Mouse (Mus musculus): ENCODE data around the gene Cybc1.

The Cybc1 gene

DNA sequence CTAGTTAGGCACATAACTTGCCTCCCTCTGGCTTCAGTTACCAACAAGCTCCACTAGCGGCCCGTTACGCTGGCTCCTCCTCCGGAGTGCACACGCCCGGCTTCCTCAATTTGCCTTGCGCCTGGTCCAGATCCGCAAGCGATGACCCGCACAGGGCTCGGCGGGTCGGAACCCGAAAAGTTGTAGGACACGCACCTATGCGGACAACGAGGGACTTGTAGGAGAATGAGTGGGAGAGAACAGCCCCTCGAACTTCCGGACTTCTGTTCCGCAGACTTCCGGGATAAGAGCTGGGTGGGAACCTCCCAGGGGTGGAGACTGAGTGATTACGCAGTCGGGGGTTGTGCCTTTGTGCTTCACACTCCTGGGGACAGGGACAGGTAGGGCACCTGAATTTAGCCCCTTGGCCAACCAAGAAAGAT lies at the start of gene Cybc1:
Cybc1 (minus strand) TSS at position 305 of the 422 bp plus-strand sequence.
- DNase-seq (ENCODE audit: low read depth, low spot score) = peak; percentile 90

DNA sequence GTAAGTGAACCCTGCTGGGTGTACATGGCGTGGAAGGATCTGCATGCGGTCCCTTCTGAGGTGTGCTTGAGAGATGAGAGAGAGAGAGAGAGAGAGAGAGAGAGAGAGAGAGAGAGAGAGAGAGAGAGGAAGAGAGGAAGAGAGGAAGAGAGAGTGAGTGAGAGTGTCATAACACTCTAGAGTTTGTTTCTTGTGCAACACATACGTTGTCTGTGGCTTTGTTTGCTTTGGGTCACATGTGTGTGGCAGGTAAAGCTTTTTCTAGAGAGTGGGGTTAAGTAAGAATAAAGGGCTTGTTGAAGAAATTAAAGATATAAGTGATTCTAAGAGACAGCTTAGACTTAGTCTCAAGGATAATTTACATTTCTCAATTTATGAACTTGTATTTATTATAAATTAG lies 48.9 kb upstream of the Cybc1 start:
- DNase-seq (ENCODE audit: low read depth, low spot score) = no peak

DNA sequence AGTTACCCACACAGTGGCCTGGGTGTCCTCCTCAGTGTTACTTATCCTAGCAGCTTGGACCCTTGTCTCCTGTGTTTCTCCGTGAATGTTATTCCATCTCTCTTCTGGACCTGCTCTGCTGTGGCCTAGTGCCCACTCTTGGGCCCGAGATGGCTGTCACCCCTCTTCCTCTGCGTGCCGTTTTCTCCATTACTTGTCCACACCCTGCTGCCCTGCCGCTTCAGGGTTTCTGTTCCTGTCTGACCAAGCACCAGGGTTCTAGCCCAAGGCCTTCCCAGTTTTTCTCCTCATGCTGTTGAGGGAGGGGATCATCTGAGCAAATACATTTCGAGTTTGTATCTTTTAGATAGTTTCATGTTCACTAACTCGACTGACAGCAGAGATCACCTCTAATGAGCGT lies 48.4 kb upstream of the Cybc1 start:
- no peak for DNase-seq (ENCODE audit: low read depth, low spot score)

DNA sequence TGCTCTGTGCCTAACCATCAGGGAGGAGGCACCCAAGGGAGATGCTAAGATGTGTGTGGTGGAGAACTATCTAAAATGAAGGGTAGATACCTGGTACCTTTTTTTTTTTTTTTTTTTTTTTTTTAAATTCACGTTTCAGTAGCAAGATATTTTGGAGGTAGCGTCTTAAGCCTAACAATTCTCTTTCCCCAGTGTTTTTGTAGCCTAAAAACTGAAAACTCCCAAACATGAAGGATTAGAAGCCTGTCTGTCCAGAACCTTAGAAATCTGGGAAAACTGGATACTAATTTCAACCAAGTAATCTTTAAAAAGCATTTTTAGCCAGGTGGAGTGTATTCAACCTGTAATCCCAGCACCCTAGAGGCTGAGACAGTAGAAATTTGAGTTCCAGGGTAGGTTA lies 32.0 kb upstream of the Cybc1 start:
- DNase-seq (ENCODE audit: low read depth, low spot score) = no peak

DNA sequence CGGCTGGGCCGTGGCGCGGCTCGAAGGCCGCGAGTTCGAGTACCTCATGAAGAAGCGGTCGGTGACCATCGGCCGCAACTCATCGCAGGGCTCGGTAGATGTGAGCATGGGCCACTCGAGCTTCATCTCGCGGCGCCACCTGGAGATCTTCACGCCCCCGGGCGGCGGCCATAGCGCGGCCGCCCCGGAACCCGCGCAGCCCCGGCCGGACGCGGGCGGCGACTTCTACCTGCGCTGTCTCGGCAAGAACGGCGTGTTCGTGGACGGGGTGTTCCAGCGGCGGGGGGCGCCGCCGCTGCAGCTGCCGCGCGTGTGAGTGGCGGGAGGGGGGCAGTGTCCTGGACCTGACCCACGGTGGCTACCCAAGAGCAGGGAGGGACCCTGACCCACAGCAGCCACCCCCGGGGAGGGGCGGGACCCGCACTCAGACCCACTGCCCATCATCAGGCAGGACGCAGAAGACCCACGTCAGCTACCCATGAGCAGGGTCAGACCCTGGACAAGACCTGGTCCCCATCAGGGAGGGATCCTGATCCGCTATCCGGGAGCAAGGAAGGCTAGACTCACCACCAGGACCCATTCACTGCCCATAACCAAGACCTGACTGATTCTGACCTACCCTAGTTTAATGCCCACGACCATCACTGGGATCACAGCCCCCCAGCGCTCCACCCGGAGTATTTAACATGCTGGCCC lies 31.2 kb upstream of the Cybc1 start:
- DNase-seq (ENCODE audit: low read depth, low spot score) = peak; percentile 32

DNA sequence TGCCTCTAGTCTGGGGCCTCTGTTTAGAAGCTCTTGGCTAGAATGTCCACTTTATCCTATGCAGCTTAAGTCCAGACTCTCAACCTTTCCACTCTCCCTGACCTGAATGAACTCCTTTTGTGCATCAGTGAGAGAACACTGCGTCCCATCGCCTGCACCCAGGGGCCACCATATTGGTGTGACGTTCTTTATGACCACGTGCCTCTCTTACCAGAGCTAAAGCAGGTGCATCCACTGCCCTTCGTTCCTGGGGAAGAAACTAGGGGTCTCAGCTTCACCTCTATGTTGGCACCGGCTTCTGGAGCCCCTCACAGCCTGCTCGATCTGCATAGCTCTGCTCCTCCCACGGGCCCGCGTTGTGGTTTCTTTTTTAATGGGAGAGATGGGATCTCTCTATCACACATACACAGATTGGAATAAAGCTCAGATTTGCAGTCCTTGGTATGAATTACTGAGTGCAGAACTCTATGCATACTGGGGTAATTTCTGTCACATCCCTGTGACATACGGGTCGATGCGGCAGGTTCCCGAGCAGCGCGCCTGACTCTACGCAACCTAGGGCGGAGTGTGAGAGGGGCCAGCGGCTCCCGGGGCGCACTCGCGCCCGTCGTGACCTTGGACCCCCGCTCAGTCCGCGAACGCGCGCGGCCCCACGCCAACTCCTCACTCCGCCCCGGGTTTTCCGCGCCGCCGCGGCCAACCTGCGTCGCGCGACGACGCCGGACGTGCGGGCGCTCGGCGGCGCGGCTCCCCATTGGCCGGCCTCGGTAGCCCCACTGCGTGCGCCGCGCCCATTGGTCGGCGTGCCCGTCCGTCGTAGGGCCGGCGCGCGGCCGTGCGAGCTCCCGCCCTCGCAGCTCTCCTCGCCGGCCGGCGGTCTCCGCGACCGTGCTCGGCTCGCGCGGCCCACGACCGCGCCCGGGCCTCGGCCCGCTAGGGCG lies 30.3 kb upstream of the Cybc1 start, which contains the start of gene Foxk2:
Foxk2 (plus strand) TSS at position 831 of the 941 bp plus-strand sequence.
- peak; percentile 94 for DNase-seq (ENCODE audit: low read depth, low spot score)

DNA sequence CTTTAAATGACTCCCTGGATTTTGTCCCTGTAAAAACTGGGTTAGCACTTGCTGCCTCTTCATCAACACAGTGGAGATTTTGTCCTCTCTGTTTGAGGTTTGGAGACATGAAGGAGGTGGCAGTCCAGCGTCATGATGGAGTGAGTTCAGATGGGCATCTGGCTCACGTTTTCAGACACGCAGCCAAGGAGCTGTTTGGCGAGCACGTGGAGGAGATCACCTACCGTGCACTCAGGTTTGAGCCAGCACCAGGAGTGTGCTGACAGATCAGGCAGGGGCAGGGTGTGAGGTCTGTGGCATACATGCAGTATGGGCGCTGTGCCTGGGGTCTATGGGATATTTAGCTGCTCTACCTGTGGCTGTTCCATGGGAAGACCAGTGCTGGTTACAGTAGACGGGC lies 21.1 kb upstream of the Cybc1 start:
- no peak for DNase-seq (ENCODE audit: low read depth, low spot score)

DNA sequence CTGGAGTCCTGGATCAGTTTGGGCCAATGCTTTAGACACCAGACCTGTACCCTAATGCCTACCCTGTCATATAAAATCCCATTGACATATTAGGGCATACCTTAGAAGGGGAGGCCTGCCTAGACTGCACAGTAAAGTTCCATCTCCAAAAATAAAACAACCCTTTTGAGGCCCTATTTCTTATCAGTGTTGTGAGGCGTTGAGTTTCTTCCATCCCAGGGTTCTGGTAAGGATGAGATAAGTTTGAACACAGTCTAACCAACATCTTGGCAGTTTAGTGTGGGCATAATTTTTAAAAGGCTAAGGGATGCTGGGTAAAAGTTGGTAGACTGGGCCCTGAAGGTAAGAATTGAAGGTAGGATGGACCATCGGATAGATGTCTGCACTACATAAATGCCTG lies 10.5 kb upstream of the Cybc1 start:
- DNase-seq (ENCODE audit: low read depth, low spot score) = no peak

DNA sequence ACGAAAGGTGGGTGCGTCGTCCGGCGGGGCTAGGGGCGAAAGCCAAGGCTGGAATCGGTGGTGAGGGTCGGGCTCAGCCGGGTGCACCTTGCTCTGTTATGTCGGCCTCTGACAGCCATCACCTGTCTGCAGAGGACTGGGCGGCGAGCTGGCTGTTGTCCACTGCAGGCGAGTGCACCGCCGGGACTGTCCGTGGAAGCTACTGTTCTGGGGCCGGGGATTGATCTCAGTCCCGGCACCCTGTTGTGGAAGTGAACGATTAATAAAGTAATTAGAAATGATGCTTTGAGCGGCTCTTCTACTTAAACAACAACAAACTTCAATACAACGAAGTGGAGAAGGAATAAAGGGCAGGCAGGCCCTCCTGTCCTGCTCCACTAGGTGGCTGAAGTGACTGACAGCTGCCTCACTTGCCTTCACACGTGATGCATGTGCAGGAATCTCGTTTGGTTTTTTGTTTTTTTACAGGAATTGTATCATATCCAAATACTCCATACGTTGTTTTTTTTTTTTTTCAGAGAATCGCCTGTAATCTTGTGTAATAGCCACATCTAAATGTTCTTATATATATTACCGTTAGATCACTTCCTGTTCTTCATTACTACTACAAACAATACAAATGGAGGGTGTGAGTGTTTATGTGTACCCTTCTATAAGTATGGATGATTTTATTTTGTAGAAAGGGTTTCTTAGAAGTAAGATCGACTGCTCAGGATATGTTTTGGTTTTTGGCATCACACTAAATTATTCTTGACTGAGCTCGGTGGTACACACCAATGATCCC lies 8.4 kb upstream of the Cybc1 start:
- DNase-seq (ENCODE audit: low read depth, low spot score) = peak; percentile 52

DNA sequence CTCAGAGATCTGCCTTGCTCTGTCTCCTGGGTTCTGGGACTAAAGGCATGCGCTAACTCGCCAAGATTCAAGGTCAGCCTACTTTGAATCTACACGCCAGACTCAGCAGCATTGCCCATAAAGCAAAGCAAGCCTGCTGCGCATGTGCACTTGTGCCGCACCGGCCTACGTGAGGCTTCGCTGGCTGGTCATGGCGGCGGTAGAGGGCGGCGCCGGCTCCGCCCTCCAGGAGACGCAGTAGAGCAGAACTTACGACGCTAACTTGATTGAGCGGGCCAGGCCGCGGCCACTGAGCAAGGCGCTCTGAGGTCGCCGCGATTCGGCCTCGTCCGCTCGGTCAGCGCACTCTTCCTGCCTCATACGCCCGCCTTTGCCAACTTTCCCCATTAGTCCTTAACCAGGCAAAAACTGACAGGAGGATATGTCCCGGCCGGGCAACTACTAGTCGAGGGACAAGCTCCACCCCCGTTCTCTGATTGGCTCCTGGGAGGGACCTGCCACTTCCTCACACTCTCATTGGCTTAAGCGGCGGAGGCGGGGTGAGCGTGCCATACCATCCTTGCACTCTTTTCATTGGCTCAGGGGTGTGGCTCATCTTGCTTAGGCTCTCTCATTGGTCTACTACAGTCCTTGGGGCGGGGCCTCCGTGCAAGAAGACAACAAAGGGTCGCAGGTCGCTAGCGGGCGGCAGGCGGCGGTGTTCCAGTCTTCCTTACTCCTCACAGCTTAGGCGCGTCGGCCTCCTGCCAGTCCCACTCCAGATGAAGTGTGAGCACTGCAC lies 7.6 kb upstream of the Cybc1 start, which contains the start of gene Narf:
Narf (plus strand) TSS at position 690 of the 781 bp plus-strand sequence.
- peak; percentile 100 for DNase-seq (ENCODE audit: low read depth, low spot score)

DNA sequence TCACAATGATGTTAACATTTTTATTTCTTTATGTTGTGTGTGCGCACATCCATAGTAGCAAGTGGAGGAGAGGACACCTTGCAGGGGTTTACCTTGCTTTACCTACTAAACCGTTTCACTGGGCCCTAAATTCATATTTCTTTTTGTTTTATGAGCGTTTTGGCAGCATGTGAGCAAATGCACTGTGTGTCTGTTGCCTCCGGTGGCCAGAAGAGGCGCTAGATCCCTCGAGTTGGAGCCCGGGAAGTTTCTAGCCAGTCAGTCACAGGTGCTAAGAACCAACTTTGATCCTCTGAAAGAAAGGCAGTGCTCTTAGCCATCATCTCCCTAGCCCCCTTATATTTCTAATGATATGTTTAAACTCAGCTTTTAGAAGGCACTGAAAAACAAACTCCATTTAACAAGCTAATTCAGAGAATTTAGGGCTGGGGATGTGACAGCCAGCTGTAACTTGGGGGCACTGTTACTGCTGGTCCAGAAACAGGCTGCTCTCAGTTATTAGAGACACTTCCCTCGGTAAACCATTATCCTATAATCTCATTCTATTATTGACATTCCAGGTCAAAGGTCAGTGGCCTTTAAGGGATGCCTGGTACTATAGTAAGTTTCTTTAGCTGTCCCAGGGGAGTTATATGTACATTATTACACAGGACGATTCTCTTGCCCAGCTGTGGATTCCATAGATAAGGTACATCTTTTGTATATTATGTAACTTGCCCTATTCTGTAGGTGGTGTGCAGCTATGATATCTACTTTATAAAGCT lies 6.5 kb upstream of the Cybc1 start:
- peak; percentile 77 for DNase-seq (ENCODE audit: low read depth, low spot score)

DNA sequence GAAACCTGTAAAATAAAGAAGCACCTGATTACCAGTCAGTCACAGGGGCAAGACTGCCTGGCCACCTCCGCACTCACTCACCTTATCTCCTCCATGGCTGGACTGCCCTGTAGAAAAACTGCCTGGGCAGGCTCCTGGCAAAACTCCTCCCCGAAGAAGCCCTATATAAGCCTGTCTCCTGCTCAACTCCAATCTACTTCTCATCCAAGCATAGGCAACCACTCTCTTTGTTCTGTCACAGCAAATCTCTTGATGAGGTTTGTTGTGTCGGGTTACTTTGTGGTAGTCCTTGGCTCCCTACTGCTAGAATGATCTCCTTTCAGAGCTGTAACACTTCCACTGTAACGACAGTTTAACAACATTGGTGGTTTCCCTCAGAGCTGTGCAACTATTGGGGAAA lies 3.6 kb upstream of the Cybc1 start:
- no peak for DNase-seq (ENCODE audit: low read depth, low spot score)

DNA sequence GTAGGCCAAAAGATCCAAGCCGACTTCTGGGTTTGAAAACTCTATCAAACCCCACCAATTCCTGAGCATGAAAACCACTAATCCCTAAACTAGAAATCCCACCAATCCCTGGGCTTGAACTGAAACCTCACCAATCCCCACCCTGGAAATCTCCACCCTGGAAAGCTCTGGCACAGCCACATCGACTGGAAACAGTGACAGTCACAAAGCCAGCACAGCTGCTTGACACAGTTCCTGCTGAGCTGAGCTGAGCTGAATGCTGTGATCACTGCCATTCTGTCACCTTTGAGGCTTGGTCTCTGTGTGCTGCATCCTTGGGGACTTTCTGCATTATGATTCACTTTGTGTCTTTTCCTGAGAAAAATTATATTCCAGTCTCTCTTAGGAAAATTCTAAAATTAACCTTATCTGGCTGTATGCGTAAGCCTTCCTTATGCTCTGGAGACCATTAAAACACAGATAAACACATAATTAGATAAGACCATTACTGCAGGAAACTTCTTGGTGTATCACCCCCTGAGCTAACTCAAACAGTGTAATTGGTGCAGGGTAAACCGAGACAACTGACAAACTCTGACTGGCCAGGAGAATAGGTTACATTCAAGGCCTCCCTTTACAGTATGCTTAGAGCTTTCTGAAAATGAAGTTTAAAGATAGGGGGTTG lies 2.6 kb upstream of the Cybc1 start:
- no peak for DNase-seq (ENCODE audit: low read depth, low spot score)

DNA sequence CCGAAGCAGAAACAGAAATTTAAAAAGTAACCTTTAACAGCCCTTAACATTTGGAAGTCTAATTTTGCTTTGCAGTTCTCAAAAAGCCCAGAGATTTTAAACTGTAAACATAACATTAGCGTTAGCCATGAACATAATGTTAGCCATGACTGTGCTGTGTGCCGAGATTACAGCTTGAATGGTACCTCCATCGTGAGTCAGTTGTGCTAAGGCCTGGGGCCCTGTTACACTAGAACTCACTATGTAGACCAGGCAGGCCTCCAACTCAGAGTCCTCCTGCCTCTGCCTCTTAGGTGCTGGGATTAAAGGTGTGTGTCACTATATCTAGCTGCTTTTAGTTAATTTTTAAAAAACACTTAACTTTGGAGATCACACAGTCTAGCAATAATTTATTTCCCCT lies 2.1 kb upstream of the Cybc1 start:
- no peak for DNase-seq (ENCODE audit: low read depth, low spot score)

DNA sequence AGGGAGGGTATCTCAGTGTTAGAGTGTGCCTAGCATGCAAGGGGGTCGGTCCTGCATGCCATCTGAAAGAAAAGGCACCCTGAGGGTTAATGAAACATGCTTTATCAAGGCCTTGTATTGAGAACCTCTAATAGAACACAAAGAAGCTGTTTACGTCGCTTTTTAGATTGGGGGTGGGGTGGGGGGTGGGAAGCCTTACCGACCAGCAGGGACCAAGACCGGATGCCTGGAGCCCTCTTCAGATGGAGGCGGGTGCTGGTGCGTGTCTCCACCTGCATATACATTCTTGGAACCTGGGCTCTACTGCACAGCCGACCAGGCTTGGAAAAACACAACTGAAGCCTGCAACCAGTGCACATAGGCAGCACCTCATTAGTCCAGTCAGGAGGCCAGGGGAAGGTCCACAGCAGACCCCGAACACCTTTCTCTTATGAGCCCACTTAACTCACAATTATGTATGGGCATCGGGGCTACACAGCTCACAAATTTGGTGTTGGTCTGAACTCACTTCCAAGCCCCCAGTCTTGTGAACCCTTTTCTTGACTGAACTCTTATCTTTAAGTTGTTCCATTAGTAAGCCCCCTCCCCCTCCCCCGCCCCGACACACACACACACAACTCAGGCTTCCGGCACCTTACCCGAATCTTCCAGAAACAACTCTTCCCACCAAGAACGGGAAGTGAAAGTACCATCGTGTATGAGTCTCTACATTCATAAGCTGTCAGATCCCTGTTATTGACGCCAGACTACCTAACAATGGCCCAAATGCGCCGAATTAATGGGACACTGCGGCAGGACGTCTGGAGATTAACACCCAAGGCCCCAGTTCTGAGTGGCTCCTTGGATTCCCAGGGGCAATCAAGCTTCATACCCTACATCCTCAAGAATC lies 749 bp downstream of the Cybc1 start:
- no peak for DNase-seq (ENCODE audit: low read depth, low spot score)

DNA sequence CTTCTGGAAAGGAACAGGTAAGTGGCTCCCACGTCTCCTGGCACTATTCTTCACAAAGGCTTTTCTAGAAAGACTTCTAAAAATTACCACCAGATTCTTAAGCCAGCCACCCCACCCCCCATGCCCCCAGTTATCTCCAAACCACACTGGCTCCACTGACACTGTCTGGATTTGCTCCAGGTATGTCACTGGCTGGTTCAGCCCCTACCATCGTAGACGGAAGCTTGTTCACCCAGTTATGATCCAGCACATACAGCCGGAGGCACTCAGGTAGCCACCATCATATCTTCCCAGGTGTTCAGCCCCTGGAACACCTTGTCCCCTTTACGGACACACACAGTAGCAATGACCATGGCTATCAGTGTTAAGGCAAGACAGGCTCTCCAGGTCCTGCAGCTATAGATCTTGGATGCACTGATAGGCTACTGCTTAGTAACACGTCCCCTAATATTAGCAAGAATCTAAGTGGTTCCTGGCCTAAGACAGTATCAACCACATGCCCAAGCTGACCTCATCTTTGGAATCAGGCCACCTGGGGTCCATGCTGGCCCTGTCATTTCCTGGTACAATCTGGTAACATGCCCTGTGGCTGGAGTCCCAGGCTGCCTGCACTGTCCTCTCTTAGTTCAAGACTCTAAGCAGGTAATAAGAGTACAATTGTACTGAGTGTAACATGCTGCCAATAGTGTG lies 7.7 kb downstream of the Cybc1 start:
- no peak for DNase-seq (ENCODE audit: low read depth, low spot score)

DNA sequence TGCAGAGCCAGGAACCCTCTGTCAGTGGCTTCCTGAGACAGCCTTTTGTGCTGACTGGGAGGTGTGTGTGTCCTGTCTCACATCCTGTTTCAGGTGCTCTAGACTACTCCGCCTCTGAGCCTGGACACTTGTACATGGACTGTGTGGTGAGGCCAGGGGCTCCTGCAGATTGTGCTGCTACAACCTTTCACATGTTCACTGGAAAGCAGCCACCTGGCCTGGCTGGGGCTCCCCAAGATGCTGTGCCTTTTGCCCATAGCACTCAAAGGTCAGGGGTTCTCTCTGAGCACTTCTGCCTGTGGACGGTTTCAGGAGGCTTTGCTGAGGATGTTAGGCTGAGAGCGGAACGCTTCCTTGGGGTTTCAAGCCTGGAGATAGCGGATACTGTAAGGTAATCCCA lies 8.4 kb downstream of the Cybc1 start:
- no peak for DNase-seq (ENCODE audit: low read depth, low spot score)

DNA sequence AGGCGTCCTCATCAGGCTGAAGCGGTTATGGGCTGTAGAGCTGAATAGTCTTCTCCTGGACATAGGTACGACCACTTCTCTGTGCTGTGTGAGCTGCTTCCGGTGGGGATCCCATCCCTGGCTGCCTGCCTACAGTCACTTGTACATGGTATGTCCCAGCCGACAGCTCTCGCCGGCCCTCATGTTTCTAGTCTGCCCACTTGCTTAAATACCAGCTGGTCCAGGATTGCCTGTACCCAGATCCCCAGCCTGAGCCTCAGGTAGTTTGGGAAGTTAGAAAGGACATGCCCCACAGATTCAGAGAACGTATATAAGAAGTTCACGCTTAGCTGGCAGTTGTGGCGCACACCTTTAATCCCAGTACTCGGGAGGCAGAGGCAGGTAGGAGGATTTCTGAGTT lies 9.3 kb downstream of the Cybc1 start:
- no peak for DNase-seq (ENCODE audit: low read depth, low spot score)

Data from ZHBTc4 (cell line).